Mouse (Mus musculus) liver, postnatal 0 days (tissue): ENCODE results near the gene Cntnap5a. TPM values are rescaled to one million over a fixed set of nuclear protein-coding genes. Genes with fewer than 3 reads are reported as not detected.

ENCODE experiments used
- ATAC-seq: fragments of 200-750 bp; cut with Nextera tagmentation; 2 replicates; pipeline ENCODE4 v1.8.0; 2017; ENCODE audit warnings: mild to moderate bottlenecking, moderate library complexity
- DNase-seq: peaks from one replicate; pipeline ENCODE4 v3.0.0-alpha.2; 2016
- H3K27ac ChIP-seq: fragments of 300-500 bp; sonication (generic); 2 replicates; pipeline ENCODE4 v1.5.1; 2014; ENCODE audit warnings: antibody characterized with exemption, moderate library complexity, mild to moderate bottlenecking, low read depth
- H3K27me3 ChIP-seq: fragments of 300-500 bp; sonication (generic); 2 replicates; pipeline ENCODE4 v1.6.1; 2014; ENCODE audit warnings: low read length, control low read depth, mixed read lengths; ENCODE audit not compliant: insufficient read depth
- H3K36me3 ChIP-seq: fragments of 300-500 bp; sonication (generic); replicated peaks from 2 replicates; pipeline ENCODE4 v1.6.1; 2014; ENCODE audit warnings: mild to moderate bottlenecking, control low read depth, low read length, moderate library complexity, mixed read lengths; ENCODE audit not compliant: insufficient read depth
- H3K4me1 ChIP-seq: fragments of 300-500 bp; sonication (generic); 2 replicates; pipeline ENCODE4 v1.6.1; 2014; ENCODE audit warnings: antibody characterized with exemption, mild to moderate bottlenecking, control low read depth; ENCODE audit not compliant: insufficient read depth
- H3K4me2 ChIP-seq: fragments of 300-500 bp; sonication (generic); 2 replicates; pipeline ENCODE4 v1.6.1; 2014; ENCODE audit warnings: low read depth, mild to moderate bottlenecking, low read length, moderate library complexity, mixed read lengths
- H3K4me3 ChIP-seq: fragments of 300-500 bp; sonication (generic); 2 replicates; pipeline ENCODE4 v1.5.1; 2014; ENCODE audit warnings: low read depth, low read length
- H3K9ac ChIP-seq: fragments of 300-500 bp; sonication (generic); replicated peaks from 2 replicates; pipeline ENCODE4 v1.6.1; 2014; ENCODE audit warnings: mild to moderate bottlenecking, moderate library complexity
- H3K9me3 ChIP-seq: fragments of 300-500 bp; sonication (generic); 2 replicates; pipeline ENCODE4 v1.6.1; 2016; ENCODE audit warnings: mild to moderate bottlenecking, control low read depth, low read length, mixed read lengths
- CTCF ChIP-seq: sonication (generic); IDR thresholded peaks from 2 replicates; pipeline ENCODE4 v1.5.1; 2016; ENCODE audit warnings: antibody characterized with exemption, low read depth
- EP300 ChIP-seq: IDR thresholded peaks from 2 replicates; pipeline ENCODE4 v1.6.1; 2016; ENCODE audit warnings: antibody characterized with exemption, low read depth, mild to moderate bottlenecking
- WGBS: fragments of 180-500 bp; shearing (Covaris S2); extraction: QIAGEN DNeasy Blood & Tissue Kit; methylation state at CpG from one replicate; pipeline ENCODE4 v1.1.7; 2014; ENCODE audit not compliant: insufficient replicate concordance; 5-methylcytosine and 5-hydroxymethylcytosine counted together
- polyA plus RNA-seq: library from polyadenylated mRNA; unstranded; fragments of >200 nt; fragmentation: Nextera tagmentation; extraction: Ambion mirVana; gene quantifications from 2 replicates; pipeline ENCODE4 v1.2.1, GENCODE M21; 2015

Cntnap5a gene
- polyA plus RNA-seq, 1 experiment from 2014 or later, result not detected

DNA sequence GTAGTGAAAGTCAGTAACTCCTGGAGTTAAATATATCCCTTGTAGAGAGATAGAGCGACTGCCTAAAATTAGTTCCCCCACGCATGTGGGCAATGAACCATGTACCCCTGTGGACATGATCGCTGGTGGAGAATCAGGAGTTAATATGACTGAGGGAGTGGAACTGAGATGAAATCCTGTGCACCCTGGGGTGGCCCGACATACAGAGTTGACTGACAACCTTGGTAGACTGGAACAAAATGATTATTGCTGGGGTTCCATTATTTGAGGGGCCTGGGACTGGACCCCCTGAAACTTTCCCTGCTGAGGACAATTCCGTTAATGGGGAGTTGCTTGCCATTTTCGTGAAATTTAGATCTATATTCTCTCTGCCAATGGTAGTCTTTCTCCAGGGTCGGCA is 683.0 kb downstream of the Cntnap5a start:
- no peak overlapping the region for H3K9ac ChIP-seq
- H3K27me3 ChIP-seq, result no peaks in the 10 kb centered on the region
- 56% methylated on average over 7 of the region's 7 CpGs for WGBS
- H3K4me1 ChIP-seq, result no peaks in the 10 kb centered on the region
- no peaks in the 10 kb centered on the region for H3K36me3 ChIP-seq
- H3K9me3 ChIP-seq, result no peaks in the 10 kb centered on the region
- ATAC-seq, result no peak
- H3K27ac ChIP-seq, result no peak overlapping the region
- no peak overlapping the region for H3K4me2 ChIP-seq
- no peak overlapping the region for H3K4me3 ChIP-seq
- no peak for TF ChIP-seq EP300
- no peak for TF ChIP-seq CTCF
- DNase-seq, result no peak

DNA sequence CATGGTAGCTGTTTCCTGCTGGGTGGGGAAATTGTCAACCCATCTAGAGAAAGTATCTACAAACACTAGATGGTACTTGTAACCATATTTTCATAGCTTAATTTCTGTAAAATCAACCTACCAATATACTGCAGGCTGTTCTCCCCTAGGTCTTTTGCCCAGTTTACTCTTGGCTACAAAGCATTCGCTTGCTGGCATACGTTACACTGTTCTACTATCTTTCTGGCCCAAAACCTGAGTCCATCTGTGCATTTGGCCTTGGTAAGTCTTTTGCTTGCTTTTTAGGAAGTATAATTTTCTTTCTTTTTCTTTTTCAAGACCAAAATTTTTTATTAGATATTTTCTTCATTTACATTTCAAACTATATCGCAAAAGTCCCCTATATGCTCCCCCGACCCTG is 686.3 kb downstream of the Cntnap5a start:
- Histone ChIP-seq H3K36me3 (no peaks in the 10 kb centered on the region), H3K4me3 (no peak overlapping the region), H3K27me3 (no peaks in the 10 kb centered on the region), H3K9ac (no peak overlapping the region), H3K4me2 (no peak overlapping the region), H3K4me1 (no peaks in the 10 kb centered on the region), H3K27ac (no peak overlapping the region), H3K9me3 (no peaks in the 10 kb centered on the region)
- no peak for DNase-seq
- no peak for ATAC-seq
- WGBS, result 87% methylated on average over 4 of the region's 4 CpGs
- TF ChIP-seq EP300, result no peak
- TF ChIP-seq CTCF, result no peak

DNA sequence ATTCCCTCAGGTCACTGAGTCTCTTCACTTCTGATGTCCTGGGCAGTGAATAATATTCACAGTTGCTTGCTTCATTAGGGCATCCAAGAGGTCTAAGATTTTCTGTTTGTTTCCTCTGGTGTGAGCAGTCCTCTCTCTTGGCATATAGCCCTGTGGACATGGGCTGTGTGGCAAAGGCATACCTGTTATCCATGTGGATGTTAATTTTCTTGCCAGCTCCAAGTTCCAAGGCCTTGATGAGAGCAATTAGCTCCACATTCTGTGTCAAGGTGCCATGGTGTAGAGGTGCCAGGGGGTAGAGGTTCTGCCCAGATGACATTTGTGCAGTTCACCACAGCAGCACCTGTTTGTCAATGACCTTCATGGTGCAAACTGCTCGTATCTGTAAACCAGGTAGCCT is 689.0 kb downstream of the Cntnap5a start:
- Histone ChIP-seq H3K4me3 (no peak overlapping the region), H3K27me3 (no peaks in the 10 kb centered on the region), H3K27ac (no peak overlapping the region), H3K9me3 (no peaks in the 10 kb centered on the region), H3K4me1 (no peaks in the 10 kb centered on the region), H3K9ac (no peak overlapping the region), H3K36me3 (no peaks in the 10 kb centered on the region), H3K4me2 (no peak overlapping the region)
- ATAC-seq, result no peak
- DNase-seq, result no peak
- no peak for TF ChIP-seq CTCF
- no peak for TF ChIP-seq EP300
- WGBS, result 54% methylated on average over 1 of the region's 1 CpGs

DNA sequence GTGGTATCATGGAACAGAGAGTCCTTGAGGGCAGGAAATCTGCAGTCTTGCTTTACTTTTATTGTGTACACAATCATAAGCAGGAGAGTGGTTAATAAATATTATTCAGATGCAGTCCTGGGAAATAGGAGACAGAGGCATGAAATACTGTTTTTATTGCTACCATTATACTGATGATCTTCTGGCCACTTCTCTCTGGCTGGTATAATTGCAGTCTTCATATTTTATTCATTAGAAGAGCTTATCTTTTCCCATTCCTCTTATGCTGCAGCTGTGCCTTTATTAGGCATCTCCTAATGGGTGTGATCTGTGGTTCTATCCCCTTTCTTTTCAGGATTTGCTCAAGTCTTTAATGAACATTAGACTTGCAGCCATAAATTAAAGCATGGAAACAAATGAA is 707.8 kb downstream of the Cntnap5a start:
- Histone ChIP-seq H3K27me3 (no peaks in the 10 kb centered on the region), H3K4me3 (no peak overlapping the region), H3K9me3 (no peaks in the 10 kb centered on the region), H3K27ac (no peak overlapping the region), H3K4me2 (no peak overlapping the region), H3K36me3 (no peaks in the 10 kb centered on the region), H3K9ac (no peak overlapping the region), H3K4me1 (no peaks in the 10 kb centered on the region)
- no peak for DNase-seq
- no peak for TF ChIP-seq EP300
- TF ChIP-seq CTCF, result no peak
- ATAC-seq, result no peak

DNA sequence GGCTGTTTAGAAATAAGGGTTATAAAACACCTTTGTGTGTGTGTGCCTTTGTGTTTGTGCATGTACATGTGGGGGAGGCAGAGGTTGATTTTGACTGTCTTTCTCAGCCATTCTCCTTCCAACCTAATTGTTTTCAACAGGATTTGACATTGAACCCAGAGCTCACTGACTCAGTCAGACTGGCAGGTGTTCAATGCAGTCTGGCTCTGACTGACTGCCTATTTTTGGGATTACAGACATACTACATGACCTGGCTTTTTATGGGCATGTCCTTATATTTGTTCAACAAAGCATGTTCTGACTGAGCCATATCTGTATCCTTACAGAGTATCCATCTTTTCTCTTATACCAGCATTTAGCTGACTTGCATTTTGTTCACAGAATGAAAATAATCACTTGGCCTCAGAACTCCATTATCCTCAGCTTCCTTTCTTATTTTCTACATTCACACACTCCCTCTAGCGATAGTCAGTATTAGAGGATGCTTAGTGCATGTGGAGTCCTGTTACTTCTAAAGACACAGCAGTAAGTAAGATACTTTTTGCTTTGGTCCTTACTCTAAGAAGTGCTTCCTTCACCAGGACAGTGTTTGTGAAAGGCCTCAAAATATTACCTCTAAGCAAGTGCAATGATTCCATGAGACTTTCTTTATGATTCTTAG is 717.6 kb downstream of the Cntnap5a start:
- Histone ChIP-seq H3K36me3 (no peaks in the 10 kb centered on the region), H3K9ac (no peak overlapping the region), H3K27me3 (no peaks in the 10 kb centered on the region), H3K4me2 (no peak overlapping the region), H3K4me3 (no peak overlapping the region), H3K27ac (no peak overlapping the region), H3K9me3 (no peaks in the 10 kb centered on the region), H3K4me1 (no peaks in the 10 kb centered on the region)
- WGBS, result 50% methylated on average over 1 of the region's 1 CpGs
- TF ChIP-seq CTCF, result no peak
- no peak for TF ChIP-seq EP300
- ATAC-seq, result no peak
- DNase-seq, result no peak

DNA sequence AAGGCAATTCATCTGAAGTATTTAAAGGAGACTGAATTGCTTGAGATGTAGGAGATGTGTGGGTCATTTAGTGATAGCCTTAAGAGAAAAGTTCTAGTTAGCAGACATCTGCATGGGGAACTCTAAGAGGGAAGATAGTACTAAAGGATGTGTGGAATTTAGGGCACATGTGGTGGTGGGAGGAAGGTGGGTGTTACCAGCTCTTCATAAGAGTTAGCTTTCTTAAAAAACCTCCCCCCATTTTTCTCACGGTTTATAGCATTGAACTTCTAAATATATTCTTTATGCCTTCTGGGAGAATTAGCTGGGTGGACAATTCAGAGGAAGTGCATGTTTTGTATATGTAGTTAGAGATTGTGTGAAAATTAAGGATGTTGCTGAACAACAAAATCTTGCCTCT is 725.3 kb downstream of the Cntnap5a start:
- no peak overlapping the region for H3K9ac ChIP-seq

DNA sequence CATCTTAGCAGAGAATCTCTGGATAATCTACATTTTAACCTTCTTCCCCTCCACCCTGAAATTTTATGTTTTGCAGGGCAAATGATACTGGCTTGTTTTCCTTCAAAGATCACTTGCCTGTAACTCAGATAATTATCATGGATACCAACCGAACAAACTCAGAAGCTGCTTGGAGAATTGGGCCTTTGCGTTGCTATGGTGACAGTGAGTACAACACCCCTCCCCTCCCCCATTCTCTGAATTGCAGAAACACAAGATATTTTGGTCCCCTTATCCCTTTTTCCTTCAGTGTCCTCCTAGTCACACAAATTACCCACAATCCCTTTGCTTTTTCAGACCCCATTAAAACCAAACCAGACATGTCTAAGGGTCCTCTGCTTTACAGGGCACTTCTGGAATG is 743.8 kb downstream of the Cntnap5a start:
- no peak overlapping the region for H3K4me2 ChIP-seq
- DNase-seq, result no peak
- H3K9ac ChIP-seq, result no peak overlapping the region
- no peaks in the 10 kb centered on the region for H3K27me3 ChIP-seq
- WGBS, result 71% methylated on average over 2 of the region's 2 CpGs
- H3K36me3 ChIP-seq, result no peaks in the 10 kb centered on the region
- no peak for ATAC-seq
- H3K27ac ChIP-seq, result no peak overlapping the region
- TF ChIP-seq CTCF, result no peak
- TF ChIP-seq EP300, result no peak
- H3K4me3 ChIP-seq, result no peak overlapping the region
- no peaks in the 10 kb centered on the region for H3K4me1 ChIP-seq
- no peaks in the 10 kb centered on the region for H3K9me3 ChIP-seq

More for the DNA sequence above, 725.3 kb downstream of the Cntnap5a start:
- no peaks in the 10 kb centered on the region for H3K36me3 ChIP-seq
- no peak for TF ChIP-seq EP300
- no peak for TF ChIP-seq CTCF
- H3K27ac ChIP-seq, result no peak overlapping the region
- H3K4me2 ChIP-seq, result no peak overlapping the region
- no peaks in the 10 kb centered on the region for H3K27me3 ChIP-seq
- ATAC-seq, result no peak
- no peaks in the 10 kb centered on the region for H3K4me1 ChIP-seq
- no peak overlapping the region for H3K4me3 ChIP-seq
- WGBS, result 84% methylated on average over 1 of the region's 1 CpGs
- no peak for DNase-seq
- no peaks in the 10 kb centered on the region for H3K9me3 ChIP-seq
